Comparison of ENCODE assay signal across 17 mouse cellular contexts in genomic region chr11:96880296-96880695, GRCm38 (mm10). TPM values are rescaled to one million over a fixed set of nuclear protein-coding genes. Genes with fewer than 3 reads are reported as not detected.
DNase-seq lines count a peak whose midpoint lies in the region; ATAC-seq lines count a peak whose summit lies in the region.
"Had no signal": no experiment of that assay in that cellular context is flagged by ENCODE, and none has a peak within 500 bp of the region (broad histone marks: within the 10 kb centered on the region; RNA-seq: fewer than 3 reads in every experiment).

No protein-coding gene starts in this region.

- H3K4me3 ChIP-seq in forebrain, embryonic 12.5 days (replicated peaks), result no peak overlapping the region
- no peak overlapping the region for H3K4me3 ChIP-seq in forebrain, embryonic 15.5 days
- H3K4me3 ChIP-seq in liver, embryonic 15.5 days (replicated peaks), result no peak overlapping the region
- no peak overlapping the region for H3K4me3 ChIP-seq in liver, embryonic 11.5 days (ENCODE audit: low read depth, low read length)
- no peak overlapping the region for H3K4me3 ChIP-seq in embryonic facial prominence, embryonic 10.5 days
- H3K4me3 ChIP-seq: embryonic facial prominence, embryonic 13.5 days; heart, embryonic 15.5 days; left cerebral cortex, adult 2 months; limb, embryonic 13.5 days had no signal

- H3K4me2 ChIP-seq in forebrain, embryonic 12.5 days, result no peak overlapping the region
- H3K4me2 ChIP-seq in forebrain, embryonic 15.5 days (replicated peaks), result no peak overlapping the region
- no peak overlapping the region for H3K4me2 ChIP-seq in liver, embryonic 15.5 days
- H3K4me2 ChIP-seq in liver, embryonic 11.5 days, result no peak overlapping the region
- H3K4me2 ChIP-seq: embryonic facial prominence, embryonic 13.5 days; heart, embryonic 15.5 days; limb, embryonic 13.5 days had no signal

- ATAC-seq in forebrain, embryonic 12.5 days (ENCODE audit: low FRiP score), result no peak
- no peak for ATAC-seq in forebrain, embryonic 15.5 days (replicated peaks)
- peak; percentile 18; the same call in 1 of the 2 replicates for ATAC-seq in liver, embryonic 15.5 days (ENCODE audit: insufficient read depth)
- ATAC-seq in liver, embryonic 11.5 days (replicated peaks; ENCODE audit: low FRiP score), result no peak

- no peaks in the 10 kb centered on the region for H3K36me3 ChIP-seq in forebrain, embryonic 12.5 days (replicated peaks)
- no peaks in the 10 kb centered on the region for H3K36me3 ChIP-seq in forebrain, embryonic 15.5 days
- H3K36me3 ChIP-seq in liver, embryonic 15.5 days (replicated peaks), result no peaks in the 10 kb centered on the region
- H3K36me3 ChIP-seq in liver, embryonic 11.5 days (ENCODE audit: control insufficient read depth, insufficient read depth, low read length), result no peaks in the 10 kb centered on the region
- no peaks in the 10 kb centered on the region for H3K36me3 ChIP-seq in embryonic facial prominence, embryonic 10.5 days (replicated peaks)
- H3K36me3 ChIP-seq: embryonic facial prominence, embryonic 13.5 days; heart, embryonic 15.5 days; limb, embryonic 13.5 days had no signal

- WGBS in forebrain, embryonic 12.5 days, result 95% methylated on average over 9 of the region's 9 CpGs
- 95% methylated on average over 9 of the region's 9 CpGs for WGBS in forebrain, embryonic 15.5 days
- 62% methylated on average over 9 of the region's 9 CpGs for WGBS in liver, embryonic 15.5 days (ENCODE audit: insufficient replicate concordance)
- WGBS in liver, embryonic 11.5 days, result 62% methylated on average over 9 of the region's 9 CpGs
- WGBS in embryonic facial prominence, embryonic 10.5 days, result 88% methylated on average over 9 of the region's 9 CpGs

- no peaks in the 10 kb centered on the region for H3K27me3 ChIP-seq in forebrain, embryonic 12.5 days
- H3K27me3 ChIP-seq in forebrain, embryonic 15.5 days, result no peaks in the 10 kb centered on the region
- H3K27me3 ChIP-seq in liver, embryonic 15.5 days, result peaks cover 55% of the 10 kb centered on the region
- peaks cover 20% of the 10 kb centered on the region for H3K27me3 ChIP-seq in liver, embryonic 11.5 days (replicated peaks; ENCODE audit: control insufficient read depth, insufficient read depth, low read length)
- 0 out of 2 replicates have a peak, but pooled peaks cover 3% of the 10 kb centered on the region for H3K27me3 ChIP-seq in embryonic facial prominence, embryonic 10.5 days (replicated peaks; ENCODE audit: low read depth, poor library complexity, severe bottlenecking)

- H3K27ac ChIP-seq in forebrain, embryonic 12.5 days, result peak overlapping the region; percentile 100; the same call in 1 of the 2 replicates
- H3K27ac ChIP-seq in forebrain, embryonic 15.5 days (replicated peaks), result no peak overlapping the region; the same call in 1 of the 2 replicates
- no peak overlapping the region for H3K27ac ChIP-seq in liver, embryonic 15.5 days (replicated peaks)
- no peak overlapping the region for H3K27ac ChIP-seq in liver, embryonic 11.5 days (ENCODE audit: low read depth, low read length)
- H3K27ac ChIP-seq in embryonic facial prominence, embryonic 10.5 days (replicated peaks), result peak overlapping the region; percentile 95
- H3K27ac ChIP-seq: embryonic facial prominence, embryonic 13.5 days; heart, embryonic 15.5 days; left cerebral cortex, adult 2 months; limb, embryonic 13.5 days; stomach, postnatal 0 days had no signal

- H3K9me3 ChIP-seq in forebrain, embryonic 12.5 days, result no peaks in the 10 kb centered on the region
- H3K9me3 ChIP-seq in forebrain, embryonic 15.5 days, result no peaks in the 10 kb centered on the region
- no peaks in the 10 kb centered on the region for H3K9me3 ChIP-seq in liver, embryonic 15.5 days (replicated peaks)
- H3K9me3 ChIP-seq in liver, embryonic 11.5 days (ENCODE audit: control insufficient read depth, low read length), result no peaks in the 10 kb centered on the region
- H3K9me3 ChIP-seq in embryonic facial prominence, embryonic 10.5 days, result no peaks in the 10 kb centered on the region
- H3K9me3 ChIP-seq: embryonic facial prominence, embryonic 13.5 days; heart, embryonic 15.5 days; limb, embryonic 13.5 days had no signal

- H3K4me1 ChIP-seq in forebrain, embryonic 12.5 days, result peaks cover 55% of the 10 kb centered on the region
- H3K4me1 ChIP-seq in forebrain, embryonic 15.5 days, result peaks cover 48% of the 10 kb centered on the region
- H3K4me1 ChIP-seq in liver, embryonic 15.5 days (replicated peaks), result peaks cover 11% of the 10 kb centered on the region
- peaks cover 24% of the 10 kb centered on the region for H3K4me1 ChIP-seq in liver, embryonic 11.5 days (replicated peaks; ENCODE audit: control insufficient read depth, insufficient read depth, low read length)
- peaks cover 67% of the 10 kb centered on the region for H3K4me1 ChIP-seq in embryonic facial prominence, embryonic 10.5 days

- DNase-seq in liver, embryonic 11.5 days (ENCODE audit: low spot score), result no peak
- no peak for DNase-seq in embryonic facial prominence, embryonic 10.5 days (ENCODE audit: low spot score)
- peak; percentile 34 for DNase-seq in lung, postnatal 14 days
- no peak for DNase-seq in urinary bladder, postnatal 36 days (ENCODE audit: low spot score in 2 of 2)
- no peak for DNase-seq in kidney, postnatal 4 days
- DNase-seq: cerebellum, adult 11 months; kidney, adult 9 months; right cerebral cortex, postnatal 14 days; thymus, postnatal 36 days had no signal

- H3K9ac ChIP-seq in forebrain, embryonic 12.5 days, result no peak overlapping the region
- no peak overlapping the region for H3K9ac ChIP-seq in forebrain, embryonic 15.5 days (replicated peaks)
- H3K9ac ChIP-seq in liver, embryonic 15.5 days, result no peak overlapping the region
- no peak overlapping the region for H3K9ac ChIP-seq in liver, embryonic 11.5 days (ENCODE audit: low read depth, low read length)
- H3K9ac ChIP-seq: embryonic facial prominence, embryonic 13.5 days; heart, embryonic 15.5 days; limb, embryonic 13.5 days had no signal

RNA-seq across cellular contexts. Expression of gene Copz2, which starts 30.6 kb away (rescaled TPM):
- polyA plus RNA-seq in forebrain, embryonic 12.5 days (2016; fragmentation: Nextera tagmentation; extraction: Ambion mirVana), result 22.9 and 27.8 TPM in 2 replicates
- 12.2 and 13.5 TPM in 2 replicates for polyA plus RNA-seq in forebrain, embryonic 15.5 days (2015; fragmentation: Nextera tagmentation; extraction: Ambion mirVana)
- polyA plus RNA-seq in liver, embryonic 15.5 days (2015; fragmentation: Nextera tagmentation; extraction: Ambion mirVana), result 21.1 and 21.4 TPM in 2 replicates
- 33.6 and 41.2 TPM in 2 replicates for polyA plus RNA-seq in liver, embryonic 11.5 days (2014; fragmentation: Nextera tagmentation; extraction: Ambion mirVana)
- polyA plus RNA-seq in embryonic facial prominence, embryonic 10.5 days (2016; fragmentation: Nextera tagmentation; extraction: Ambion mirVana), result 36.2 and 37.4 TPM in 2 replicates

RNA-seq across cellular contexts. Expression of gene Cdk5rap3, which starts 36.0 kb away (rescaled TPM):
- 102 and 106 TPM in 2 replicates for polyA plus RNA-seq in forebrain, embryonic 12.5 days (2016; fragmentation: Nextera tagmentation; extraction: Ambion mirVana)
- polyA plus RNA-seq in forebrain, embryonic 15.5 days (2015; fragmentation: Nextera tagmentation; extraction: Ambion mirVana), result 106 and 109 TPM in 2 replicates
- 33.7 and 40.6 TPM in 2 replicates for polyA plus RNA-seq in liver, embryonic 15.5 days (2015; fragmentation: Nextera tagmentation; extraction: Ambion mirVana)
- polyA plus RNA-seq in liver, embryonic 11.5 days (2014; fragmentation: Nextera tagmentation; extraction: Ambion mirVana), result 69.6 and 71.3 TPM in 2 replicates
- polyA plus RNA-seq in embryonic facial prominence, embryonic 10.5 days (2016; fragmentation: Nextera tagmentation; extraction: Ambion mirVana), result 90.1 and 99.9 TPM in 2 replicates

RNA-seq across cellular contexts. Expression of gene Prr15l, which starts 47.6 kb away (rescaled TPM):
- polyA plus RNA-seq in forebrain, embryonic 12.5 days (2016; fragmentation: Nextera tagmentation; extraction: Ambion mirVana), result 0.58 and 0.60 TPM in 2 replicates
- 0.17 TPM in 1 of 2 replicates, not detected in the other for polyA plus RNA-seq in forebrain, embryonic 15.5 days (2015; fragmentation: Nextera tagmentation; extraction: Ambion mirVana)
- 5.9 and 6.1 TPM in 2 replicates for polyA plus RNA-seq in liver, embryonic 15.5 days (2015; fragmentation: Nextera tagmentation; extraction: Ambion mirVana)
- polyA plus RNA-seq in liver, embryonic 11.5 days (2014; fragmentation: Nextera tagmentation; extraction: Ambion mirVana), result 1.8 and 2.2 TPM in 2 replicates
- 1.1 and 2.3 TPM in 2 replicates for polyA plus RNA-seq in embryonic facial prominence, embryonic 10.5 days (2016; fragmentation: Nextera tagmentation; extraction: Ambion mirVana)

RNA-seq across cellular contexts. Expression of gene Nfe2l1, which starts 50.5 kb away (rescaled TPM):
- 72.8 and 76.0 TPM in 2 replicates for polyA plus RNA-seq in forebrain, embryonic 12.5 days (2016; fragmentation: Nextera tagmentation; extraction: Ambion mirVana)
- polyA plus RNA-seq in forebrain, embryonic 15.5 days (2015; fragmentation: Nextera tagmentation; extraction: Ambion mirVana), result 55.7 and 59.6 TPM in 2 replicates
- 18.8 and 20.8 TPM in 2 replicates for polyA plus RNA-seq in liver, embryonic 15.5 days (2015; fragmentation: Nextera tagmentation; extraction: Ambion mirVana)
- 27.6 and 28.9 TPM in 2 replicates for polyA plus RNA-seq in liver, embryonic 11.5 days (2014; fragmentation: Nextera tagmentation; extraction: Ambion mirVana)
- polyA plus RNA-seq in embryonic facial prominence, embryonic 10.5 days (2016; fragmentation: Nextera tagmentation; extraction: Ambion mirVana), result 65.4 and 69.9 TPM in 2 replicates

Comparison
In these comparisons a context has a peak if more than half of its experiments do, and no peak if none do; other contexts are left out.
1. H3K27ac ChIP-seq: peak in forebrain, embryonic 12.5 days (single experiment) and embryonic facial prominence, embryonic 10.5 days (single experiment); none in forebrain, embryonic 15.5 days (single experiment), liver, embryonic 15.5 days (single experiment) and liver, embryonic 11.5 days (single experiment).